Mouse (Mus musculus): ENCODE data around the gene Egln2. TPM values are rescaled to one million over a fixed set of nuclear protein-coding genes. Genes with fewer than 3 reads are reported as not detected.

The Egln2 gene
- polyA plus RNA-seq, 1 experiment from 2014 or later, result 97.4 TPM

- Histone ChIP-seq H3K4me1 (replicated peaks) (no peaks in the 10 kb centered on the region), H3K4me3 (no peak overlapping the region), H3K9me3 (no peaks in the 10 kb centered on the region), H3K36me3 (no peaks in the 10 kb centered on the region), H3K27me3 (ENCODE audit: insufficient read depth, poor library complexity, severe bottlenecking) (no peaks in the 10 kb centered on the region), H3K27ac (no peak overlapping the region)
- DNase-seq (ENCODE audit: low spot score), result no peak
- 74% methylated on average over 4 of the region's 4 CpGs for WGBS
These were observed 48.5 kb downstream of the Egln2 start for GRCm38 (mm10) chr7:27118033-27118511.

GRCm38 (mm10) chr7:27111987-27112386, 54.6 kb downstream of the Egln2 start:
- H3K36me3 ChIP-seq, result no peaks in the 10 kb centered on the region
- DNase-seq (ENCODE audit: low spot score), result no peak
- WGBS, result 70% methylated on average over 3 of the region's 3 CpGs
- H3K4me1 ChIP-seq (replicated peaks), result no peaks in the 10 kb centered on the region
- H3K4me3 ChIP-seq, result no peak overlapping the region
- H3K27ac ChIP-seq, result no peak overlapping the region
- H3K27me3 ChIP-seq (ENCODE audit: insufficient read depth, poor library complexity, severe bottlenecking), result no peaks in the 10 kb centered on the region
- peaks cover 8% of the 10 kb centered on the region for H3K9me3 ChIP-seq

GRCm38 (mm10) chr7:27111038-27111437, 55.6 kb downstream of the Egln2 start:
- WGBS, result 88% methylated on average over 1 of the region's 1 CpGs

GRCm38 (mm10) chr7:27110327-27110726, 56.3 kb downstream of the Egln2 start:
- H3K36me3 ChIP-seq, result no peaks in the 10 kb centered on the region
- no peaks in the 10 kb centered on the region for H3K4me1 ChIP-seq (replicated peaks)
- H3K27ac ChIP-seq, result no peak overlapping the region
- no peak for DNase-seq (ENCODE audit: low spot score)
- no peak overlapping the region for H3K4me3 ChIP-seq
- peaks cover 8% of the 10 kb centered on the region for H3K9me3 ChIP-seq
- no peaks in the 10 kb centered on the region for H3K27me3 ChIP-seq (ENCODE audit: insufficient read depth, poor library complexity, severe bottlenecking)

More at GRCm38 (mm10) chr7:27111038-27111437, 55.6 kb downstream of the Egln2 start:
- Histone ChIP-seq H3K4me3 (no peak overlapping the region), H3K4me1 (replicated peaks) (no peaks in the 10 kb centered on the region), H3K9me3 (peaks cover 8% of the 10 kb centered on the region), H3K27me3 (ENCODE audit: insufficient read depth, poor library complexity, severe bottlenecking) (no peaks in the 10 kb centered on the region), H3K36me3 (no peaks in the 10 kb centered on the region), H3K27ac (no peak overlapping the region)
- DNase-seq (ENCODE audit: low spot score), result no peak

MicroRNAs encoded within 50 kb of the gene (microRNA counts, 519-probe panel; counts per million panel counts)
- 1,255 counts per million, percentile 77 among the panel's probes with 10 or more counts for microRNA mmu-miR-1191

Other genes starting within 250 kb of the Egln2 start
- not detected in 2 replicates for gene Cyp2a22, start 227.4 kb downstream of the Egln2 start, polyA plus RNA-seq (2016; fragmentation: Nextera tagmentation; extraction: Ambion mirVana)
- gene Cyp2a12, start 137.7 kb downstream of the Egln2 start, polyA plus RNA-seq (2016; fragmentation: Nextera tagmentation; extraction: Ambion mirVana), result not detected in 2 replicates
- gene Cyp2f2, start 46.9 kb downstream of the Egln2 start, polyA plus RNA-seq (2016; fragmentation: Nextera tagmentation; extraction: Ambion mirVana), result not detected in 2 replicates
- gene Cyp2t4, start 13.1 kb downstream of the Egln2 start, polyA plus RNA-seq (2016; fragmentation: Nextera tagmentation; extraction: Ambion mirVana), result 0.10 TPM in 1 of 2 replicates, not detected in the other
- 66.0 and 92.2 TPM in 2 replicates for gene Rab4b, start 12.1 kb upstream of the Egln2 start, polyA plus RNA-seq (2016; fragmentation: Nextera tagmentation; extraction: Ambion mirVana)
- 0.20 TPM in 1 of 2 replicates, not detected in the other for gene Gm21983, start 14.3 kb upstream of the Egln2 start, polyA plus RNA-seq (2016; fragmentation: Nextera tagmentation; extraction: Ambion mirVana)
- 1.2 and 2.2 TPM in 2 replicates for gene Mia, start 14.4 kb upstream of the Egln2 start, polyA plus RNA-seq (2016; fragmentation: Nextera tagmentation; extraction: Ambion mirVana)
- 3.6 and 4.3 TPM in 2 replicates for gene BC024978, start 29.0 kb upstream of the Egln2 start, polyA plus RNA-seq (2016; fragmentation: Nextera tagmentation; extraction: Ambion mirVana)
- gene Snrpa, start 29.5 kb upstream of the Egln2 start, polyA plus RNA-seq (2016; fragmentation: Nextera tagmentation; extraction: Ambion mirVana), result 393 and 408 TPM in 2 replicates
- gene Itpkc, start 61.9 kb upstream of the Egln2 start, polyA plus RNA-seq (2016; fragmentation: Nextera tagmentation; extraction: Ambion mirVana), result 5.6 and 6.8 TPM in 2 replicates
- 22.4 and 27.2 TPM in 2 replicates for gene Coq8b, start 66.2 kb upstream of the Egln2 start, polyA plus RNA-seq (2016; fragmentation: Nextera tagmentation; extraction: Ambion mirVana)
- gene Numbl, start 91.6 kb upstream of the Egln2 start, polyA plus RNA-seq (2016; fragmentation: Nextera tagmentation; extraction: Ambion mirVana), result 28.9 and 53.1 TPM in 2 replicates
- gene Ltbp4, start 170.9 kb upstream of the Egln2 start, polyA plus RNA-seq (2016; fragmentation: Nextera tagmentation; extraction: Ambion mirVana), result 5.8 and 7.5 TPM in 2 replicates
- gene Shkbp1, start 189.2 kb upstream of the Egln2 start, polyA plus RNA-seq (2016; fragmentation: Nextera tagmentation; extraction: Ambion mirVana), result 76.3 and 87.4 TPM in 2 replicates
- gene Gm20479, start 190.6 kb upstream of the Egln2 start, polyA plus RNA-seq (2016; fragmentation: Nextera tagmentation; extraction: Ambion mirVana), result 0.50 TPM in 1 of 2 replicates, not detected in the other

Data from hindbrain, embryonic 10.5 days (tissue).